Mouse (Mus musculus) kidney, adult 2 months (tissue): ENCODE data around the gene Trarg1. TPM values are rescaled to one million over a fixed set of nuclear protein-coding genes. Genes with fewer than 3 reads are reported as not detected.
"Not testable (repeated sequence)": the region's sequence is repeated elsewhere in the genome, so short reads cannot be mapped to it uniquely, and the experiment has no call there.

ENCODE experiments used
- DNase-seq: peaks from one replicate; pipeline ENCODE4 v3.0.0; 2021
- H3K27ac ChIP-seq: fragments of 200-500 bp; 2 replicates; pipeline ENCODE4 v1.5.1; 2012; ENCODE audit warnings: low read depth, low read length, control low read depth, inconsistent platforms; ENCODE audit not compliant: insufficient read depth
- H3K27me3 ChIP-seq: fragments of 200-500 bp; replicated peaks from 2 replicates; pipeline ENCODE4 v1.6.1; 2012; ENCODE audit warnings: mild to moderate bottlenecking, moderate library complexity, low read length, inconsistent platforms; ENCODE audit not compliant: control insufficient read depth, insufficient read depth
- H3K36me3 ChIP-seq: fragments of 200-500 bp; 2 replicates; pipeline ENCODE4 v1.6.1; 2012; ENCODE audit warnings: mild to moderate bottlenecking, moderate library complexity, low read length, inconsistent platforms; ENCODE audit not compliant: control insufficient read depth, insufficient read depth
- H3K4me1 ChIP-seq: fragments of 200-500 bp; 2 replicates; pipeline ENCODE4 v1.6.1; 2011; ENCODE audit warnings: low read length; ENCODE audit not compliant: control insufficient read depth, insufficient read depth
- H3K4me3 ChIP-seq: fragments of 200-500 bp; 2 replicates; pipeline ENCODE4 v1.5.1; 2011; ENCODE audit warnings: mild to moderate bottlenecking, low read depth, low read length, control low read depth; ENCODE audit not compliant: insufficient read depth
- CTCF ChIP-seq: fragments of 200-500 bp; conservative IDR thresholded peaks from 2 replicates; pipeline ENCODE4 v1.5.1; 2011; ENCODE audit warnings: low read depth, mild to moderate bottlenecking, control low read depth, low read length, moderate library complexity, mixed read lengths; ENCODE audit not compliant: insufficient read depth, insufficient read length
- POLR2A ChIP-seq: fragments of 200-500 bp; IDR thresholded peaks from one replicate; pipeline ENCODE4 v1.6.1; 2011; ENCODE audit warnings: low read depth, low read length, control low read depth
- WGBS: fragments of 180-500 bp; shearing (Covaris S2); methylation state at CpG from one replicate; pipeline ENCODE4 v1.1.7; 2018; 5-methylcytosine and 5-hydroxymethylcytosine counted together
- polyA plus RNA-seq: library from polyadenylated mRNA; depleted of rRNA; stranded (reverse); fragments of >200 nt; gene quantifications from 2 replicates; pipeline ENCODE4 v1.2.3, GENCODE M21; 2012; rRNA removed

Trarg1 gene
- polyA plus RNA-seq: 2.8 and 2.9 TPM in 2 replicates

GRCm38 (mm10) chr11:76679508-76679907, at the start of gene Trarg1:
Trarg1 (plus strand) TSS chr11:76679808.
- not testable (repeated sequence) for H3K36me3 ChIP-seq, H3K27me3 ChIP-seq, DNase-seq, H3K27ac ChIP-seq, H3K4me1 ChIP-seq
- 34% methylated on average over 8 of the region's 8 CpGs for WGBS
- H3K4me3 ChIP-seq: peak within 1 kb of the TSS; percentile 17; the same call in 1 of the 2 replicates

DNA sequence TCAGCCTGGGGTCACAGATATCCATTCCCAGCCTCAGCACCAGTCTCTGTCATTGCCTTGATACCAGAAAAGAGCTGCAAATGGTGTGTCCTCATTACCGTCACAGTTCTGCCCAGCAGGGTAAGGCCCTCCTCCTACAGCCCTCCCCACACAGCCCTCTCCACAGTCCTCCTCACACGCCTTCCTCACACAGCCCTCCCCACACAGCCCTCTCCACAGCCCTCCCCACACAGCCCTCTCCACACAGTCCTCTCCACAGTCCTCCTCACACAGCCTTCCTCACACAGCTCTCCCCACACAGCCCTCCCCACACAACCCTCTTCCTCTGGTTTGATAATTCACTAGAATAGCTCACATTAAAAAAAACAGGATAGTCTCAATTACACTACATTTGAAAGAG, 49.6 kb upstream of the Trarg1 start:
- 50% methylated on average over 2 of the region's 2 CpGs for WGBS
- no peak for TF ChIP-seq CTCF
- no peak for TF ChIP-seq POLR2A
- DNase-seq: no peak
- H3K36me3 ChIP-seq: no peaks in the 10 kb centered on the region
- H3K27ac ChIP-seq: no peak overlapping the region
- H3K4me1 ChIP-seq: no peaks in the 10 kb centered on the region
- H3K27me3 ChIP-seq: no peaks in the 10 kb centered on the region
- no peak overlapping the region for H3K4me3 ChIP-seq

DNA sequence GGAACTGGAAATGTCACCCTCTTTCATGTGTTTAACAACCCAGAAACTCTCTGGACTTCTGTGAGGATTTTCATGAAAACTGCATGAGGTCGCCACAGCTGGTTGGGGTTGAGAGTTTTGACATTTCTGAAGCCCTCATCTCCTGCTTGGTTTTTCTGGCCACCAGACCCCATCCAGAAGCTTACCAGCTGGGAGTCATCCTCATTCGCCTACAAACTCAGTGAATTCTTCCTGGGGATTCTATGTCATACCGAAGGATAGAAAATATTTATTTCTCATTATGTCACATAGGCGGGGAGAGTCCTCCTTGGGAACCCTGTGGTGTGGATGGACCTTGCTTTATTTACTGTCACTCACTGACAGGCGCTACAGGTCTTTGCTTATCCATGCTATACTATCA, 49.1 kb upstream of the Trarg1 start:
- Histone ChIP-seq H3K27ac (no peak overlapping the region), H3K4me3 (no peak overlapping the region)
- WGBS: 70% methylated on average over 5 of the region's 5 CpGs

DNA sequence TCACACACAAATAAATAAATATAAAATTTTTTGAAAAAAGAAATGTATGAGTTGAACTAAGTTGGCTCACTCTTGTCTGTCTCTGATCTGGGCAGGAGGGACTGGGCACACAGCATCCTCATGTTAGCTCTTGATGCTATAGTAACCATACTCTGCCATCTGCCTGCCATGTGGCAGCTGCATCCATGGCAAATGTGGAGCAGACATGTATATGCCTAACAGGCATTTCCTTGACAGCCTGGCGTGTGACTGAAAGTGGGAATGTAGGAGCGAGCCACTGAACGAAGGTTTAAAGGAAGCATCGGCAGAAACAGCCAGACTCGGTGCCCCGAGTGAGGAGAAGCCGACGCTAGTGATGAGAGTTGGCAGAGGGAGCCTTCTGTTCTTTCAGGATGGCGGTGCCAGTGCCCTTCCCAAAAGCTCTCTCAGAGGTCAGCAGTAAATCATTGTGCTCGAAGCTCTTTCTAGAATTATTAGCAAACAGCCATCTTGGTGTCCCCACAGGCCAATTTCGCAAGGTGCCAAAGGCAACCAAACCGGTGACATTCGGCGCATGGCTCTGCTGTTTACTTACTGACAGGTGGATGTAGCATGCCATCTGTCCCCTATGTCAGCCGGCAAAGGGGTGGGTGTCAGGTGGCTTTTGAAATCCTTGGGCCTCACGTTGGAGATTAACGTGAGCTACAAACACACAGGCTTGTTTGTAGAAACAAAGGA, 40.2 kb upstream of the Trarg1 start:
- no peak for DNase-seq
- no peak overlapping the region for H3K27ac ChIP-seq
- TF ChIP-seq POLR2A: no peak
- no peak for TF ChIP-seq CTCF
- 79% methylated on average over 17 of the region's 17 CpGs for WGBS
- H3K27me3 ChIP-seq: no peaks in the 10 kb centered on the region
- no peak overlapping the region for H3K4me3 ChIP-seq
- H3K4me1 ChIP-seq: no peaks in the 10 kb centered on the region
- no peaks in the 10 kb centered on the region for H3K36me3 ChIP-seq

More for the DNA sequence above, 49.1 kb upstream of the Trarg1 start:
- Histone ChIP-seq H3K36me3 (no peaks in the 10 kb centered on the region), H3K27me3 (no peaks in the 10 kb centered on the region), H3K4me1 (no peaks in the 10 kb centered on the region)
- TF ChIP-seq CTCF (no peak), POLR2A (no peak)
- DNase-seq: no peak

DNA sequence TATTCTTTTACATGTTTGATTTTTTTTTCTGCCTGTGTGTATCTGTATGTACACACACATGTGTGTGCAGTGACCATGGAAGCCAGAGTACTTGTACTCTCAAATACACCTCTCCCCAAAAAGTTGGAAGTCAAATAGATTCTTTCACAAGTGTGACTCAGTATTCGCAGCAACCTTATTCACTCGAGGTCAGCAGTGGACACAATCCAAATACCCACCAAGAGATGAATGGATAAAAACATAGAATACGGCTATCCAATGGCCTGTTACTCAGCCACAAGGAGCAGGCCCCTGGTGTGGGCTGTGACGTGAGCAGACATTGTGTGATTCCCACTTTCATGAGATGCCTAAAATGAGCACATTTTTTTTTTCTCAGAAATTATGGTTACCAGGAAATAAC, 39.4 kb upstream of the Trarg1 start:
- TF ChIP-seq CTCF: no peak
- no peak for TF ChIP-seq POLR2A
- no peaks in the 10 kb centered on the region for H3K27me3 ChIP-seq
- no peak overlapping the region for H3K4me3 ChIP-seq
- DNase-seq: no peak
- no peaks in the 10 kb centered on the region for H3K36me3 ChIP-seq
- WGBS: 75% methylated on average over 4 of the region's 4 CpGs
- H3K4me1 ChIP-seq: no peaks in the 10 kb centered on the region
- H3K27ac ChIP-seq: no peak overlapping the region

GRCm38 (mm10) chr11:76644257-76644656, 35.4 kb upstream of the Trarg1 start:
- WGBS: 59% methylated on average over 6 of the region's 6 CpGs
- Histone ChIP-seq H3K4me3 (no peak overlapping the region), H3K4me1 (no peaks in the 10 kb centered on the region; the same call in 1 of the 2 replicates), H3K27ac (no peak overlapping the region), H3K27me3 (no peaks in the 10 kb centered on the region), H3K36me3 (no peaks in the 10 kb centered on the region)
- DNase-seq: no peak
- TF ChIP-seq POLR2A (no peak), CTCF (no peak)

DNA sequence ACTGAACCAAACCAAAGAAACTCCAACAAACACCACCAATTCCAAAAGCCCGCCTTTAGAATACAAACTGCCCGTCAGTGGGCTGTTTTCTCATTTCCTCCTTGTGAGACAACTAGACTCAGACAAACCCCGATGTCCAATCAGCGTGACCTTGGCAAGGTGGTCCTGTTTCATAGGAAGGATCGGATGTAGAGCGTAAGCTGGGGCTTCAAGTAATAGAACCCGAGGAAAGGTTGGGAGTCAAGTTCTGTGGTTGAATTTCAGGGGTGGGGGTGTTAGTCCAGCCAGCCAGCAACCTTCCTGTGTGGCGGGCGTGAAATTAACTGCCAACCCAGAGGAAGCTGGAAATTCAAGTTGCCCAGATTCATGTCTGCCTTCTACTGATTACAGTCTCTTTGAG, 34.6 kb upstream of the Trarg1 start:
- DNase-seq: no peak
- Histone ChIP-seq H3K4me3 (no peak overlapping the region), H3K4me1 (no peaks in the 10 kb centered on the region; the same call in 1 of the 2 replicates), H3K27ac (no peak overlapping the region), H3K36me3 (no peaks in the 10 kb centered on the region), H3K27me3 (no peaks in the 10 kb centered on the region)
- TF ChIP-seq POLR2A (no peak), CTCF (no peak)
- 48% methylated on average over 9 of the region's 9 CpGs for WGBS
